Mouse (Mus musculus) forebrain, postnatal 0 days (tissue): ENCODE measurements around the gene Tcl1b4. TPM values are rescaled to one million over a fixed set of nuclear protein-coding genes. Genes with fewer than 3 reads are reported as not detected.

ENCODE experiments used
- ATAC-seq: fragments of 200-750 bp; cut with Nextera tagmentation; 2 replicates; pipeline ENCODE4 v1.8.0; 2017; ENCODE audit warnings: mild to moderate bottlenecking, moderate library complexity
- DNase-seq: peaks from one replicate; pipeline ENCODE4 v3.0.0-alpha.2; 2015
- H3K27ac ChIP-seq: fragments of 300-500 bp; sonication (generic); 2 replicates; pipeline ENCODE4 v1.5.1; 2014; ENCODE audit warnings: low read depth, mild to moderate bottlenecking, antibody characterized with exemption, low read length, moderate library complexity, mixed read lengths
- H3K27me3 ChIP-seq: fragments of 300-500 bp; sonication (generic); 2 replicates; pipeline ENCODE4 v1.6.1; 2014; ENCODE audit warnings: mild to moderate bottlenecking, low read length, mixed read lengths; ENCODE audit not compliant: insufficient read depth
- H3K36me3 ChIP-seq: fragments of 300-500 bp; sonication (generic); 2 replicates; pipeline ENCODE4 v1.6.1; 2014; ENCODE audit warnings: mild to moderate bottlenecking, moderate library complexity; ENCODE audit not compliant: insufficient read depth
- H3K4me1 ChIP-seq: fragments of 300-500 bp; sonication (generic); 2 replicates; pipeline ENCODE4 v1.6.1; 2014; ENCODE audit warnings: antibody characterized with exemption; ENCODE audit not compliant: insufficient read depth
- H3K4me2 ChIP-seq: fragments of 300-500 bp; sonication (generic); 2 replicates; pipeline ENCODE4 v1.6.1; 2014; ENCODE audit warnings: low read depth, mild to moderate bottlenecking, moderate library complexity
- H3K4me3 ChIP-seq: fragments of 300-500 bp; sonication (generic); 2 replicates; pipeline ENCODE4 v1.5.1; 2014; ENCODE audit warnings: low read depth, low read length, mixed read lengths
- H3K9ac ChIP-seq: fragments of 300-500 bp; sonication (generic); 2 replicates; pipeline ENCODE4 v1.6.1; 2014; ENCODE audit warnings: mild to moderate bottlenecking
- H3K9me3 ChIP-seq: fragments of 300-500 bp; sonication (generic); 2 replicates; pipeline ENCODE4 v1.6.1; 2016; ENCODE audit warnings: low read length
- CTCF ChIP-seq: sonication (generic); IDR thresholded peaks from 2 replicates; pipeline ENCODE4 v1.5.1; 2016; ENCODE audit warnings: antibody characterized with exemption, control low read depth, low read depth
- WGBS: fragments of 180-500 bp; shearing (Covaris S2); extraction: QIAGEN DNeasy Blood & Tissue Kit; methylation state at CpG from one replicate; pipeline ENCODE4 v1.1.7; 2014; 5-methylcytosine and 5-hydroxymethylcytosine counted together
- polyA plus RNA-seq: library from polyadenylated mRNA; unstranded; fragments of >200 nt; fragmentation: Nextera tagmentation; extraction: Ambion mirVana; gene quantifications from 2 replicates; pipeline ENCODE4 v1.2.1, GENCODE M21; 2015
- total RNA-seq: library from RNA; depleted of rRNA; stranded (reverse); fragments of >200 nt; gene quantifications from 2 replicates; pipeline ENCODE4 v1.2.3, GENCODE M21; 2014; rRNA removed

The Tcl1b4 gene
- total and polyA plus RNA-seq, 2 experiments from 2014 or later = not detected

DNA sequence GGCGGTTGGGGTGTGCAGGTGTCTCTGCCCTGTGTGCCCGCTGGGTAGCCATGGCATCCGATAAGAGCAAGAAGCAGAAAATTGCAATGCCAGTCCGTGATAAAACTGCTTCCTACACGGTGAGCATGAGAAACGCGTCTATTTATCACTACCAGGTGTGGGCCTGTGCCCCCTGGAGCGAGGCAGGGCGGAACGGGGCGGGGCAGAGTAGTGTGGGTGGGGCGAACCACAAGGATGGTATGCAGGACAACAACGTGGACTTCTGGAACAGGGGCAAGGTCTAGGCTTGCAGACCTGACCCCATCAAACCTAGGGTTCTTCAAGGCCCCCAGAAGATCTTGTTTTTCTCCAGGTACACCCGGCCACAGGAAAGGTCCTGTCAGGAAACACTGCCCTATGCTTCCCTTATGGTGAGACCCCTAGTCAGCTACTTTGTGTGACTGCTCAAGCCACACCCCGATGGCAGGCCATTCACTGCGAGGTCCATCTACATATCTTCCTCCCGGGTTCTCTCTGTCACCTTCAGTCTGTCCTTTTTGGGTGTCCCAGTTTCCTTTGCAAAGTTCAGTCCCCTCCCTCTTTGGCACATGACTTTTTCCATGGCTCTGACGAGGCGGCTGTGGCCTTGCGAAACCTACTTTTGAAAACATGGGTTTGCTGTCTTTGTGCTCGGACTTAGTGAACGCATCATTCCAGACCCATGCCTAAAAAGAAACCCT, 21.0 kb downstream of the Tcl1b4 start, which contains the start of gene Tcl1:
TSS of gene Tcl1 (minus strand) at position 193 of the 719 bp plus-strand sequence.
- H3K9ac ChIP-seq = no peak within 1 kb of the TSS
- ATAC-seq (no peak), DNase-seq (no peak)
- H3K4me2 ChIP-seq = no peak within 1 kb of the TSS
- H3K4me1 ChIP-seq = no peaks in the 10 kb centered on the region
- no peak within 1 kb of the TSS for H3K27ac ChIP-seq
- H3K27me3 ChIP-seq = no peaks in the 10 kb centered on the region
- H3K36me3 ChIP-seq = no peaks in the 10 kb centered on the region
- no peak for TF ChIP-seq CTCF
- 94% methylated on average over 22 of the region's 22 CpGs for WGBS
- no peaks in the 10 kb centered on the region for H3K9me3 ChIP-seq
- H3K4me3 ChIP-seq = no peak within 1 kb of the TSS

DNA sequence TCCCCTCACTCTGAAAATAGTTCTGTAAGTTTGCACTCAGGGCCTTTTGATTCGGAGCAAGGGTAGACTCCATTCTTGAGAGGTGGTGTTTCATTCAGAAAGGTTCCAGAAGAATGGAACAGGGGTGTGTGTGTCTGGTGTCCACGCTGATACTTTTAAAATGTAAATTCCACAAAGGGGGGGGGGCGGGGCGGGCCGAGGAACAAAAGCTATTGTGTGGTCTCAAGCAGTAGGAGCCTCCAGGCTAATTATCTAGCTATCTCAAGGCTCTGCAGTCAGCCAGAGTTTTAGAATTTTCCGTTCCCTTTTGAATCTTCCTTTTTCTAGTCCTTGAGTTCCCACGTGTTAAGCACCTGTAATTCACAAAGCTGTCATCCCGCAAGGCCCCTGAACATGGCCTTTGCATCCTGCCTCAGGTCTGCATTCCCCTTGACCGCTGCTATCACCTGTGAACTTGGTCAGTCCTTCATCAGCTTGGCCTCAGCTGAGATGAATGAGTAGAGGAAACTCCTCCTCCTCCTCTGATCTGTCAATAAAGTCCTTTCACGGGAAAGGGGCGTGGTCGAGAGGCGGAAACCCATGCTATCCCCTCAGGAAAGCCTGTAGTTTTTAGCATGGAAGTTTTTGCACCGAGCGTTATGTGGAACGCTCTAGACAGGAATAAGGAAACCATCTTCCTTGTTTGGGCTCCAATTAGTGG, 23.0 kb downstream of the Tcl1b4 start:
- Histone ChIP-seq H3K9ac (no peak overlapping the region), H3K4me1 (no peaks in the 10 kb centered on the region), H3K27ac (no peak overlapping the region), H3K36me3 (no peaks in the 10 kb centered on the region), H3K4me2 (no peak overlapping the region), H3K27me3 (no peaks in the 10 kb centered on the region), H3K4me3 (no peak overlapping the region), H3K9me3 (no peaks in the 10 kb centered on the region)
- ATAC-seq (no peak), DNase-seq (no peak)
- 42% methylated on average over 16 of the region's 16 CpGs for WGBS
- no peak for TF ChIP-seq CTCF

DNA sequence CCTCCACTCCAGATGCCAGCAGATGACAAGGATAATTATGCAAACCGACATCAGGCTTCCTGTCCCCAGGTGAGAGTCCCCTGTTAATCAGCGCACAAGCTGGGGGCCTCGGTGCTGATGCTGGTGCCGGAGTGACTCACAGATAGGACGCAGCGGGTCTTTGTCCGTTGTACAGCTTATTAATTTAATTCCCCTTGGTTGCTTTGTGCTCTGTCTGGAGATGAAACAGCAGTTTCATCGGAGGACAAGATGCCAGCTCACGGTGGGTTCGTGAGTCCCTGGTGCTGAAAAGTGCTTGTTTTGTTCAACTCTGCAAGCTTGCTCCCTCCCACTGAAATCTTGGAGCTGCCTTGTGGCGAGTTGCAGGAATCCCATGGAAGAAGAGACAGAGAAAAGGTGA, 32.6 kb downstream of the Tcl1b4 start:
- WGBS = 59% methylated on average over 11 of the region's 11 CpGs
- H3K4me2 ChIP-seq = no peak overlapping the region

DNA sequence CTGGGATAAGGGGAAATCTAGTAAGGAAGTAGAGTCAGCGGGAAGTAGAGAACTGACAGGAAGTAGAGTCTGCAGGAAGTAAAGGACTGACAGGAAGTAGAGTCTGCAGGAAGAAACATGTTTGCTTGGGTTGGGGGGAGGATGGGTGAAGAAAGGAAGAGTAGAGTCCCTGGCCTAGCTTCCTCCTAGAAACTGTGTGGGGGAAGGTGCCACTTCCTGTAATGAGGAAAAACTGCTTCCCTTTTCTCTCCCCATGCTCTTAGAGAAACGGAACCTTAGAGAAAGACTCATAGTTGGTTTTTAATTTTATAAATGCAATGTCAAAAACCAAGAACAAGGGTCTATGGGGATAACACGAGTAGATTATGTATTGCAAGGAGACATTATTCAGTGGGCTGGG, 33.3 kb downstream of the Tcl1b4 start:
- H3K9me3 ChIP-seq = no peaks in the 10 kb centered on the region
- ATAC-seq (no peak), DNase-seq (no peak)
- no peak overlapping the region for H3K9ac ChIP-seq
- WGBS = 84% methylated on average over 3 of the region's 3 CpGs
- no peaks in the 10 kb centered on the region for H3K27me3 ChIP-seq
- H3K27ac ChIP-seq = no peak overlapping the region
- no peak overlapping the region for H3K4me3 ChIP-seq
- no peaks in the 10 kb centered on the region for H3K4me1 ChIP-seq
- no peak for TF ChIP-seq CTCF
- no peak overlapping the region for H3K4me2 ChIP-seq
- no peaks in the 10 kb centered on the region for H3K36me3 ChIP-seq

More for the DNA sequence above, 32.6 kb downstream of the Tcl1b4 start:
- no peak for TF ChIP-seq CTCF
- H3K9ac ChIP-seq = no peak overlapping the region
- H3K36me3 ChIP-seq = no peaks in the 10 kb centered on the region
- no peak overlapping the region for H3K27ac ChIP-seq
- DNase-seq = no peak
- no peak overlapping the region for H3K4me3 ChIP-seq
- no peaks in the 10 kb centered on the region for H3K4me1 ChIP-seq
- H3K27me3 ChIP-seq = no peaks in the 10 kb centered on the region
- ATAC-seq = no peak
- H3K9me3 ChIP-seq = no peaks in the 10 kb centered on the region

DNA sequence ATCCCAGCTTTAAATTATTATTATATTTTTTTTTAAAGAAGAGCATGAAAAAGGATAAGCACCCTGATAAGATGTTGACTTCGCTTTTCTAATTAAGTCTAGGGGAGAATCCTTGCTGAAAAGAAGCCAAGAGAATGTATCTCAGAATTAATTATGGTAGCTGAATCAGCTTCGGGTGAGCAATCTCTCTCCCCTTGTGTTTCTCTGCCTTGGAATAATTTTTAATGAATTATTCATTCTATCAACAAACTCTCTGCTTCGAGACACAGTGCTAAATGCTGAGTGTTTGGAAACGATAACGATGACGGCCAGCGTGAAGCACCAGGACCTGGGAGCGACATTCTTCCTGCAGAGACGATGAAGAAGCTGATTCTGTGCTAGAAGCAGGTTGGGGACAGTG, 37.3 kb downstream of the Tcl1b4 start:
- no peak for TF ChIP-seq CTCF
- no peaks in the 10 kb centered on the region for H3K9me3 ChIP-seq
- H3K36me3 ChIP-seq = no peaks in the 10 kb centered on the region
- H3K27me3 ChIP-seq = no peaks in the 10 kb centered on the region
- H3K9ac ChIP-seq = no peak overlapping the region
- peak; percentile 61; the same call in 1 of the 2 replicates for ATAC-seq
- H3K4me3 ChIP-seq = no peak overlapping the region
- WGBS = 34% methylated on average over 9 of the region's 9 CpGs
- no peak overlapping the region for H3K27ac ChIP-seq
- DNase-seq = peak; percentile 24
- no peak overlapping the region for H3K4me2 ChIP-seq
- H3K4me1 ChIP-seq = no peaks in the 10 kb centered on the region

DNA sequence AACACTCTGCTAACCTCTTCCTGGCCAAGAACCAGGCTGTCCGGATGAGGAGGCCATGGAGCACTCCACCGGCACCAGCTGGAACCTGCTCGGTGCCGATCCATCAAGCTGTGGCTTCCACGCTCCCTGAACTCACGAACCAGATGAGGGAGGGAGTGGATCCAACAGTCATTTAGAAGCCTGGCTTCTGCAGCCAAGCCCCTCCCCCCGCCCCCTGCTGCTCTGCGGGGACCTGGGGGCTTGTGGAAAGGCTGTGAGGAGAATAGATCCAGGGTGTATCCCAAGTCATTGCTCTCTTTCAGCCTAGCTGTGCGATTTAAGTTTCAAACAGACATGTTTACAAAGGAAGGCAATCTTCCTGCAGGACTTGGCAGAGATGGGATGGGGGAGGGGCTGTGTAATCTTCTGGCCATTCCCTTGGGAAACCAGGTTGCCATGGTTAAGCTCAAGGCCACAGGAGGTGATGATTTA, 47.0 kb downstream of the Tcl1b4 start:
- no peak overlapping the region for H3K27ac ChIP-seq
- no peak for TF ChIP-seq CTCF
- H3K4me3 ChIP-seq = no peak overlapping the region
- H3K27me3 ChIP-seq = no peaks in the 10 kb centered on the region
- H3K4me2 ChIP-seq = peak overlapping the region; percentile 23
- DNase-seq (peak; percentile 31), ATAC-seq (peak; percentile 50)
- WGBS = 8% methylated on average over 9 of the region's 9 CpGs
- H3K36me3 ChIP-seq = no peaks in the 10 kb centered on the region
- H3K9ac ChIP-seq = no peak overlapping the region
- H3K4me1 ChIP-seq = peaks cover 8% of the 10 kb centered on the region; the same call in 1 of the 2 replicates
- H3K9me3 ChIP-seq = no peaks in the 10 kb centered on the region

DNA sequence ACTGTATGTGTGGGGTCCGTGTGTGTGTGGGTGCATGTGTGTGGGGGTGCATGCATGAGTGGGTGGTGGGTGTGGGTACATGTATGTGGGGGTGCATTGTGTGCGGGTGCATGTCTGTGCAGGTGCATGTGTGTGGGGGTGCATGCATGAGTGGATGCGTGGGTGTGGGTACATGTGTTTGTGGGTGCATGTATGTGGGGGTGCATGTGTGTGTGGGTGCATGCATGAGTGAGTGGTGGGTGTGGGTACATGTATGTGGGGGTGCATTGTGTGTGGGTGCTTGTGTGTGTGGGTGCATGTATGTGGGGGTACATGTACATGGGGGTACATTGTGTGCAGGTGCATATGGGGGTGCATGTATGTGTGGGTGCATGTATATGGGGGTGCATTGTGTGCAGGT, 52.0 kb downstream of the Tcl1b4 start:
- no peaks in the 10 kb centered on the region for H3K27me3 ChIP-seq
- no peak overlapping the region for H3K4me3 ChIP-seq
- no peak overlapping the region for H3K9ac ChIP-seq
- H3K36me3 ChIP-seq = no peaks in the 10 kb centered on the region
- H3K9me3 ChIP-seq = no peaks in the 10 kb centered on the region
- ATAC-seq (no peak), DNase-seq (no peak)
- no peak overlapping the region for H3K4me2 ChIP-seq
- 96% methylated on average over 3 of the region's 3 CpGs for WGBS
- H3K27ac ChIP-seq = no peak overlapping the region
- peaks cover 2% of the 10 kb centered on the region; the same call in 1 of the 2 replicates for H3K4me1 ChIP-seq
- no peak for TF ChIP-seq CTCF

Other genes starting within 250 kb of the Tcl1b4 start
- 0.92 and 1.8 TPM in 2 replicates for gene Syne3, start 192.1 kb upstream of the Tcl1b4 start, total RNA-seq
- 0.28 and 0.54 TPM in 2 replicates for gene Syne3, start 192.1 kb upstream of the Tcl1b4 start, polyA plus RNA-seq
- 47.4 and 84.5 TPM in 2 replicates for gene Glrx5, start 169.3 kb upstream of the Tcl1b4 start, total RNA-seq
- gene Glrx5, start 169.3 kb upstream of the Tcl1b4 start, polyA plus RNA-seq = 177 and 205 TPM in 2 replicates
- not detected in 2 replicates for gene Tcl1b2, start 55.9 kb upstream of the Tcl1b4 start, total RNA-seq
- gene Tcl1b2, start 55.9 kb upstream of the Tcl1b4 start, polyA plus RNA-seq = not detected in 2 replicates
- not detected in 2 replicates for gene Tcl1b1, start 42.3 kb upstream of the Tcl1b4 start, total RNA-seq
- gene Tcl1b1, start 42.3 kb upstream of the Tcl1b4 start, polyA plus RNA-seq = not detected in 2 replicates
- gene Tcl1b5, start 25.6 kb upstream of the Tcl1b4 start, total RNA-seq = not detected in 2 replicates
- gene Tcl1b5, start 25.6 kb upstream of the Tcl1b4 start, polyA plus RNA-seq = not detected in 2 replicates
- not detected in 2 replicates for gene Tcl1b3, start 10.9 kb upstream of the Tcl1b4 start, total RNA-seq
- gene Tcl1b3, start 10.9 kb upstream of the Tcl1b4 start, polyA plus RNA-seq = not detected in 2 replicates
- not detected in 2 replicates for gene Tcl1, start 20.8 kb downstream of the Tcl1b4 start, total RNA-seq
- gene Tcl1, start 20.8 kb downstream of the Tcl1b4 start, polyA plus RNA-seq = not detected in 2 replicates
- 16.6 and 16.9 TPM in 2 replicates for gene Tunar, start 131.9 kb downstream of the Tcl1b4 start, total RNA-seq
- gene Tunar, start 131.9 kb downstream of the Tcl1b4 start, polyA plus RNA-seq = 6.7 and 12.0 TPM in 2 replicates